Mouse (Mus musculus) cortical plate, adult 2 months (tissue): ENCODE data around the gene Plxna4. TPM values are rescaled to one million over a fixed set of nuclear protein-coding genes. Genes with fewer than 3 reads are reported as not detected.
"Not testable (repeated sequence)": the region's sequence is repeated elsewhere in the genome, so short reads cannot be mapped to it uniquely, and the experiment has no call there.

Experiments
- H3K27ac ChIP-seq: fragments of 200-500 bp; 2 replicates; pipeline ENCODE4 v1.5.1; 2012; ENCODE audit warnings: low read length, control low read depth, inconsistent platforms; ENCODE audit not compliant: insufficient read depth
- H3K4me1 ChIP-seq: fragments of 200-500 bp; 2 replicates; pipeline ENCODE4 v1.6.1; 2011; ENCODE audit warnings: low read length; ENCODE audit not compliant: control insufficient read depth, insufficient read depth
- H3K4me3 ChIP-seq: fragments of 200-500 bp; 2 replicates; pipeline ENCODE4 v1.5.1; 2011; ENCODE audit warnings: mild to moderate bottlenecking, low read length, control low read depth; ENCODE audit not compliant: insufficient read depth
- CTCF ChIP-seq: fragments of 200-500 bp; IDR thresholded peaks from 2 replicates; pipeline ENCODE4 v1.5.1; 2011; ENCODE audit warnings: mild to moderate bottlenecking, control low read depth, low read length; ENCODE audit not compliant: insufficient read depth; ENCODE audit errors: extremely low read depth
- POLR2A ChIP-seq: fragments of 200-500 bp; IDR thresholded peaks from 2 replicates; pipeline ENCODE4 v1.6.1; 2011; ENCODE audit warnings: mild to moderate bottlenecking, low read length, control low read depth; ENCODE audit not compliant: insufficient read depth; ENCODE audit errors: extremely low read depth
- polyA plus RNA-seq: library from polyadenylated mRNA; depleted of rRNA; stranded (reverse); fragments of >200 nt; gene quantifications from 2 replicates; pipeline ENCODE4 v1.2.3, GENCODE M21; 2012

The Plxna4 gene
- polyA plus RNA-seq, 1 experiment, result 14.9 TPM

GRCm38 (mm10) chr6:32518617-32519016, 69.4 kb downstream of the Plxna4 start:
- no peak overlapping the region for H3K27ac ChIP-seq
- H3K4me1 ChIP-seq, result 0 out of 2 replicates have a peak, but pooled peaks cover 1% of the 10 kb centered on the region
- TF ChIP-seq CTCF, result no peak
- no peak for TF ChIP-seq POLR2A
- no peak overlapping the region for H3K4me3 ChIP-seq

GRCm38 (mm10) chr6:32514096-32514495, 73.9 kb downstream of the Plxna4 start:
- TF ChIP-seq POLR2A (no peak), CTCF (no peak)
- Histone ChIP-seq H3K4me1 (peaks cover 4% of the 10 kb centered on the region), H3K4me3 (no peak overlapping the region), H3K27ac (no peak overlapping the region)

- Histone ChIP-seq H3K4me3 (no peak overlapping the region), H3K4me1 (peaks cover 4% of the 10 kb centered on the region), H3K27ac (no peak overlapping the region; the same call in 1 of the 2 replicates)
- TF ChIP-seq POLR2A (no peak), CTCF (no peak)
Observed at GRCm38 (mm10) chr6:32512010-32512409, 76.0 kb downstream of the Plxna4 start.

GRCm38 (mm10) chr6:32510924-32511323, 77.1 kb downstream of the Plxna4 start:
- no peak overlapping the region for H3K4me3 ChIP-seq
- 0 out of 2 replicates have a peak overlapping the region, but pooled peaks have one; percentile 54 for H3K27ac ChIP-seq
- peaks cover 4% of the 10 kb centered on the region for H3K4me1 ChIP-seq
- TF ChIP-seq CTCF (no peak), POLR2A (no peak)

GRCm38 (mm10) chr6:32510491-32510890, 77.5 kb downstream of the Plxna4 start:
- H3K4me1 ChIP-seq, result peaks cover 4% of the 10 kb centered on the region
- no peak overlapping the region for H3K4me3 ChIP-seq
- TF ChIP-seq CTCF, result no peak
- no peak for TF ChIP-seq POLR2A
- H3K27ac ChIP-seq, result no peak overlapping the region

GRCm38 (mm10) chr6:32509046-32509445, 78.9 kb downstream of the Plxna4 start:
- TF ChIP-seq POLR2A (no peak), CTCF (no peak)
- H3K27ac ChIP-seq, result no peak overlapping the region
- H3K4me3 ChIP-seq, result no peak overlapping the region
- H3K4me1 ChIP-seq, result peaks cover 8% of the 10 kb centered on the region

GRCm38 (mm10) chr6:32504963-32505362, 83.0 kb downstream of the Plxna4 start:
- TF ChIP-seq CTCF, result no peak
- no peak for TF ChIP-seq POLR2A
- H3K4me3 ChIP-seq, result no peak overlapping the region
- no peak overlapping the region for H3K27ac ChIP-seq
- H3K4me1 ChIP-seq, result peaks cover 7% of the 10 kb centered on the region

GRCm38 (mm10) chr6:32501186-32501585, 86.8 kb downstream of the Plxna4 start:
- not testable (repeated sequence) for H3K27ac ChIP-seq, H3K4me1 ChIP-seq, H3K4me3 ChIP-seq

GRCm38 (mm10) chr6:32498106-32498505, 89.9 kb downstream of the Plxna4 start:
- TF ChIP-seq POLR2A (no peak), CTCF (no peak)
- Histone ChIP-seq H3K27ac (no peak overlapping the region), H3K4me3 (no peak overlapping the region), H3K4me1 (peaks cover 5% of the 10 kb centered on the region)

GRCm38 (mm10) chr6:32496109-32496508, 91.9 kb downstream of the Plxna4 start:
- Histone ChIP-seq H3K4me3 (no peak overlapping the region), H3K27ac (no peak overlapping the region), H3K4me1 (peaks cover 8% of the 10 kb centered on the region)
- TF ChIP-seq POLR2A, result no peak
- TF ChIP-seq CTCF, result no peak

- Histone ChIP-seq H3K4me3 (no peak overlapping the region), H3K27ac (no peak overlapping the region), H3K4me1 (peaks cover 8% of the 10 kb centered on the region)
- TF ChIP-seq POLR2A (no peak), CTCF (no peak)
Observed at GRCm38 (mm10) chr6:32495532-32495931, 92.5 kb downstream of the Plxna4 start.

- Histone ChIP-seq H3K4me1 (peaks cover 8% of the 10 kb centered on the region), H3K4me3 (no peak overlapping the region), H3K27ac (no peak overlapping the region)
- TF ChIP-seq POLR2A (no peak), CTCF (no peak)
Observed at GRCm38 (mm10) chr6:32493557-32493956, 94.4 kb downstream of the Plxna4 start.
